Mouse (Mus musculus) bone marrow, adult 2 months (tissue): ENCODE results near the gene Olfr524.

Experiments
- CTCF ChIP-seq: fragments of 200-500 bp; IDR thresholded peaks from 2 replicates; pipeline ENCODE4 v1.5.1; 2011; ENCODE audit warnings: low read length, control low read depth; ENCODE audit not compliant: control insufficient read depth, insufficient read depth
- POLR2A ChIP-seq: fragments of 200-500 bp; IDR thresholded peaks from 2 replicates; pipeline ENCODE4 v1.6.1; 2011; ENCODE audit warnings: low read depth, mild to moderate bottlenecking, control low read depth, low read length, borderline replicate concordance; ENCODE audit not compliant: control insufficient read depth

DNA sequence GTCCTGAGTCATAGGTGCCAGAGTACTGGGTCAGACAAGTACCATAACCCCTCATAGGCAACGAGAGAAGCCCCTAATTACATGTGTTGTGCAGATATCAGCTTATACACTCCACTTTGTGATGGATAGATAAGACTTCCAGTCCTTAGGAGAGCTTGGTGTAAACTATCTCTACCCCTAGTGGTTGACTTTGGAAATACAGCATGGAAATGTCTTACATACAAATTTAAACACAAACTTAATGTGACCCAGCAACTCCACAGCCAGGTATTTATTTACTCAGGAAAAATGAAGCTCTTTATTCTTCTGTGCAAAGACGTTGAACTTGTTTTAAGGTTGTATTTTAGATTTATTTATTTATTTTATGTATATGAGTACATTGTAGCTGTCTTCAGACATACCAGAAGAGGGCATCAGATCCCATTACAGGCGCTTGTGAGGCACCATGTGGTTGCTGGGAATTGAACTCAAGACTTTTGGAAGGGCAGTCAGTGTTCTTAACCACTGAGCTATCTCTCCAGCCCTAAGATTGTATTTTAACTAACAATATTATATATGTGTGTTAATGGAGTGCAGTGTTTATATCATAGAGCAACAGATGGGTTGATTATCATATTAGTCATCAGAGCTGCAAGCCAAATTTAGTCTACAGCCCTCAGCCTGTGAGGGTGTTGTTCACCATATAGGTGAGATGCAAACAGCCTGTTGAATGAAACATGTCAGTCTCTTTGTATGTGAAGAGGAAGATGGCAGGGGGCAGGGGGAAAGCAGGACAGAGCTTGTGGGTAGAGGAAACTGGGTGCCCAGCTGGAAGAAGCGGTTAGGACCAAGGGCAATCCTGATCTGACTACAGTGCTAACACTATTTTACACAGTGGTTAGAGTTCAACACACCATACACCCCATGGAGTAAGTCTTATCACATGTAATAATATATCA lies 17.1 kb downstream of the Olfr524 start:
- no peak for TF ChIP-seq CTCF
- TF ChIP-seq POLR2A = no peak
